Mouse (Mus musculus): ENCODE measurements around the gene Pcgf5. TPM values are rescaled to one million over a fixed set of nuclear protein-coding genes. Genes with fewer than 3 reads are reported as not detected.

Gene Pcgf5
- 28.5 and 35.0 TPM in 2 replicates for total RNA-seq (2014; fragmentation: Nextera tagmentation)
- 33.5 and 38.6 TPM in 2 replicates for total RNA-seq (2017)

GRCm38 (mm10) chr19:36348161-36348800 is at the start of gene Pcgf5:
TSS of gene Pcgf5 (plus strand) at chr19:36348309.
- peak; percentile 86 for ATAC-seq (replicated peaks; ENCODE audit: low FRiP score, low TSS enrichment, poor library complexity, severe bottlenecking)

- no peak for ATAC-seq (replicated peaks; ENCODE audit: low FRiP score, low TSS enrichment, poor library complexity, severe bottlenecking)
Measured at GRCm38 (mm10) chr19:36305542-36305941, 42.6 kb upstream of the Pcgf5 start.

- no peak for ATAC-seq (replicated peaks; ENCODE audit: low FRiP score, low TSS enrichment, poor library complexity, severe bottlenecking)
Measured at GRCm38 (mm10) chr19:36314010-36314409, 34.1 kb upstream of the Pcgf5 start.

GRCm38 (mm10) chr19:36319735-36320134 is 28.4 kb upstream of the Pcgf5 start:
- ATAC-seq (replicated peaks; ENCODE audit: low FRiP score, low TSS enrichment, poor library complexity, severe bottlenecking), result peak; percentile 77

- no peak for ATAC-seq (replicated peaks; ENCODE audit: low FRiP score, low TSS enrichment, poor library complexity, severe bottlenecking)
Measured at GRCm38 (mm10) chr19:36321066-36321465, 27.0 kb upstream of the Pcgf5 start.

GRCm38 (mm10) chr19:36323326-36323725 is 24.8 kb upstream of the Pcgf5 start:
- ATAC-seq (replicated peaks; ENCODE audit: low FRiP score, low TSS enrichment, poor library complexity, severe bottlenecking), result no peak

- ATAC-seq (replicated peaks; ENCODE audit: low FRiP score, low TSS enrichment, poor library complexity, severe bottlenecking), result no peak; the same call in 1 of the 2 replicates
Measured at GRCm38 (mm10) chr19:36328678-36329077, 19.4 kb upstream of the Pcgf5 start.

GRCm38 (mm10) chr19:36347376-36347775 is 733 bp upstream of the Pcgf5 start:
- ATAC-seq (replicated peaks; ENCODE audit: low FRiP score, low TSS enrichment, poor library complexity, severe bottlenecking), result no peak

GRCm38 (mm10) chr19:36347831-36348160 is 313 bp upstream of the Pcgf5 start:
- no peak for ATAC-seq (replicated peaks; ENCODE audit: low FRiP score, low TSS enrichment, poor library complexity, severe bottlenecking)

GRCm38 (mm10) chr19:36348801-36349486 is 835 bp downstream of the Pcgf5 start:
- peak; percentile 43; the same call in 1 of the 2 replicates for ATAC-seq (replicated peaks; ENCODE audit: low FRiP score, low TSS enrichment, poor library complexity, severe bottlenecking)

GRCm38 (mm10) chr19:36349487-36349955 is 1.4 kb downstream of the Pcgf5 start:
- no peak for ATAC-seq (replicated peaks; ENCODE audit: low FRiP score, low TSS enrichment, poor library complexity, severe bottlenecking)

GRCm38 (mm10) chr19:36350181-36350580 is 2.1 kb downstream of the Pcgf5 start:
- ATAC-seq (replicated peaks; ENCODE audit: low FRiP score, low TSS enrichment, poor library complexity, severe bottlenecking), result no peak

- ATAC-seq (replicated peaks; ENCODE audit: low FRiP score, low TSS enrichment, poor library complexity, severe bottlenecking), result no peak
Measured at GRCm38 (mm10) chr19:36350870-36351269, 2.8 kb downstream of the Pcgf5 start.

GRCm38 (mm10) chr19:36362541-36362940 is 14.4 kb downstream of the Pcgf5 start:
- ATAC-seq (replicated peaks; ENCODE audit: low FRiP score, low TSS enrichment, poor library complexity, severe bottlenecking), result no peak

- ATAC-seq (replicated peaks; ENCODE audit: low FRiP score, low TSS enrichment, poor library complexity, severe bottlenecking), result 0 out of 2 replicates have a peak, but pooled peaks have one; percentile 41
Measured at GRCm38 (mm10) chr19:36364757-36365156, 16.6 kb downstream of the Pcgf5 start.

- no peak for ATAC-seq (replicated peaks; ENCODE audit: low FRiP score, low TSS enrichment, poor library complexity, severe bottlenecking)
Measured at GRCm38 (mm10) chr19:36371478-36371877, 23.4 kb downstream of the Pcgf5 start.

GRCm38 (mm10) chr19:36373056-36373621 is 25.0 kb downstream of the Pcgf5 start:
- ATAC-seq (replicated peaks; ENCODE audit: low FRiP score, low TSS enrichment, poor library complexity, severe bottlenecking), result no peak

GRCm38 (mm10) chr19:36375200-36375783 is 27.2 kb downstream of the Pcgf5 start:
- peak; percentile 58 for ATAC-seq (replicated peaks; ENCODE audit: low FRiP score, low TSS enrichment, poor library complexity, severe bottlenecking)

GRCm38 (mm10) chr19:36377729-36378128 is 29.6 kb downstream of the Pcgf5 start:
- no peak for ATAC-seq (replicated peaks; ENCODE audit: low FRiP score, low TSS enrichment, poor library complexity, severe bottlenecking)

- ATAC-seq (replicated peaks; ENCODE audit: low FRiP score, low TSS enrichment, poor library complexity, severe bottlenecking), result no peak
Measured at GRCm38 (mm10) chr19:36378511-36379232, 30.6 kb downstream of the Pcgf5 start.

Data from megakaryocyte-erythroid progenitor cell, adult 5-6 weeks (primary cell).